Mouse (Mus musculus): ENCODE data around the gene Dcun1d1. TPM values are rescaled to one million over a fixed set of nuclear protein-coding genes. Genes with fewer than 3 reads are reported as not detected.

Gene Dcun1d1
- polyA plus RNA-seq, 1 experiment = 28.0 TPM

DNA sequence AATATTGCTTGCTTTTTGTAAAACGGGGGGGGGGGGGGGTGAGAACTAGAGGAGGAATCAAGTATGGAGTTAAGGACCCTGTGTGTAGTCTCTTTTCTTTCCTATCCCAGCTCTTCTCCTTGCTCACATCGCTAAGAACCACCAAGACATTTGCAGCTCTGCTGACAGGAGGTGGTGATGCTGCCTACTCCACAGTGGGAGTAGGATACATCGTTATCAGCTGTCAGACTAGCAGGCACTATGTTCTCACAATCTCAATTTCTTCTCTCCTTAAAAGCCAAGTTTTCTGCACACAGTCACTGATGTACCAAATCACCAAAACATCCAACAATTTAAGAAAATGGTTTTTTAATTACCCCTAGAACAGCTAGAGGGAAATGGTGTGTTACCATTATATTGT, 7.8 kb downstream of the Dcun1d1 start:
- no peak for TF ChIP-seq POLR2A (IDR thresholded peaks at IDR 0.05; ENCODE audit: borderline replicate concordance, control insufficient read depth, low read depth, low read length)
- TF ChIP-seq CTCF (IDR thresholded peaks at IDR 0.05; ENCODE audit: control insufficient read depth, insufficient read depth, low read length) = no peak
- H3K27ac ChIP-seq (ENCODE audit: control insufficient read depth, insufficient read depth, low read depth, low read length, poor library complexity) = no peak overlapping the region
- no peak overlapping the region for H3K4me3 ChIP-seq (replicated peaks; ENCODE audit: control insufficient read depth, low read depth, low read length)
- peaks cover 4% of the 10 kb centered on the region; the same call in 1 of the 2 replicates for H3K4me1 ChIP-seq (ENCODE audit: control insufficient read depth, insufficient read depth, low read length)
- 10% methylated on average over 3 of the region's 3 CpGs for WGBS

DNA sequence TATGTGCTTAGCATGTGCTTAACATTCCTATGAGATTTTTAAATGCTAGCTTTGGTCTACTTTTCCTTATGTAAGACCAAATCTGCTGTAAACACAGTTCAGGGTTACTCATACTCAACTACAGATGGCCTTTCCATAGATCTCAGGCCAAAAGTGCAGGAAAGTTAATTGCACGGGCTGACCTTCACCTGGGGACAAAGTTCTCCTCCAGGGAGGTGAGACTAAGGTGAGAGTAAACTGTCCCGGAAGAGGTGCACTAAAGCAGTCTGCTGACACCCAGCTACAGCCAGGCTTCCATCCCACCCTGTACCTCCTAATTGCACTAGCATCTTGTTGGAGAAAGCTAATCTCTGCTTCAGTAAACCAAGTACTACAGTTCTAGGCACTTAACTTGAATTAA, 11.4 kb downstream of the Dcun1d1 start:
- H3K4me1 ChIP-seq (ENCODE audit: control insufficient read depth, insufficient read depth, low read length) = peaks cover 5% of the 10 kb centered on the region; the same call in 1 of the 2 replicates
- H3K27ac ChIP-seq (ENCODE audit: control insufficient read depth, insufficient read depth, low read depth, low read length, poor library complexity) = no peak overlapping the region
- no peak overlapping the region for H3K4me3 ChIP-seq (replicated peaks; ENCODE audit: control insufficient read depth, low read depth, low read length)
- 54% methylated on average over 2 of the region's 2 CpGs for WGBS
- no peak for TF ChIP-seq CTCF (IDR thresholded peaks at IDR 0.05; ENCODE audit: control insufficient read depth, insufficient read depth, low read length)
- TF ChIP-seq POLR2A (IDR thresholded peaks at IDR 0.05; ENCODE audit: borderline replicate concordance, control insufficient read depth, low read depth, low read length) = no peak

DNA sequence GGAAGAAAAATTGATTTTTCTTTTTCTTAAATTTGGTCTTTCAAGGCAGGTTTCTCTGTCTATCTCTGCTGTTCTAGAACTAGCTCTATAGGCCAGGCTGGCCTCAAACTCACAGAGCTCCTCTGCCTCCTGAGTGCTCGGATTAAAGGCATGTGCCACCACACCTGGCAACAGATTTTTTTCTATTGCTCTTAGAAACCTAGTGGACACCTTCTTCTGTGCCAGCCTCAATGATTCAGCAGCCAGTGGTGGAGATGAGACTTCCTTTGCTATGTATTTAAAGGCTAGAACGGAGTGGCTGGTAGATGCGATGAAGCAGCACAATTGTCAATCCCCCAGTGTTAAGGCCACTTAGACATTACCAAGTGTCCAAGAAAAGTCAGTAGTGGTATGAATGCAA, 13.2 kb downstream of the Dcun1d1 start:
- WGBS = 22% methylated on average over 3 of the region's 3 CpGs
- no peak for TF ChIP-seq POLR2A (IDR thresholded peaks at IDR 0.05; ENCODE audit: borderline replicate concordance, control insufficient read depth, low read depth, low read length)
- no peak for TF ChIP-seq CTCF (IDR thresholded peaks at IDR 0.05; ENCODE audit: control insufficient read depth, insufficient read depth, low read length)
- no peak overlapping the region for H3K4me3 ChIP-seq (replicated peaks; ENCODE audit: control insufficient read depth, low read depth, low read length)
- H3K27ac ChIP-seq (ENCODE audit: control insufficient read depth, insufficient read depth, low read depth, low read length, poor library complexity) = peak overlapping the region; percentile 68; the same call in 1 of the 2 replicates
- H3K4me1 ChIP-seq (ENCODE audit: control insufficient read depth, insufficient read depth, low read length) = peaks cover 1% of the 10 kb centered on the region; the same call in 1 of the 2 replicates

DNA sequence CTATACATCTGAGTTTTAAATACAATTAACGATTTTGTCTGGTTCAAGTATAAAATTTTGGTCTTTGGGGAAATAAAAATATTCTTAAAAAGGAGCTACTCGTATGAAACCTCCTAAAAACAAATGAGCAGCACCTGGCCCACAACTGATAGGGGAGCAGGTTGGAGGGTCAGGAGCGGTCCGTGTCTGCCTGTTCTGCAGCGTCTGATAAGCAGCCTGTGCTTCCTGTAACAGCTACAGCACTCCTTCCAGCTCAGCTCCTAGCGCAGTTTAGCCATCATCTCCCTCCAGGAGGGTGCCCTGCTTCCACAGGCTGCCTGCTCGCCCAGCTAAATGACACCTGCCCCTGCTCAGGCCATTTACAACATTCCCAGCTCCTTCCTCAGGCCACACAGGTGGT, 13.8 kb downstream of the Dcun1d1 start:
- 9% methylated on average over 7 of the region's 7 CpGs for WGBS
- peak; percentile 79; the same call in 1 of the 2 replicates for TF ChIP-seq POLR2A (IDR thresholded peaks at IDR 0.05; ENCODE audit: borderline replicate concordance, control insufficient read depth, low read depth, low read length)
- no peak for TF ChIP-seq CTCF (IDR thresholded peaks at IDR 0.05; ENCODE audit: control insufficient read depth, insufficient read depth, low read length)
- peak overlapping the region; percentile 68 for H3K27ac ChIP-seq (ENCODE audit: control insufficient read depth, insufficient read depth, low read depth, low read length, poor library complexity)
- peaks cover 1% of the 10 kb centered on the region; the same call in 1 of the 2 replicates for H3K4me1 ChIP-seq (ENCODE audit: control insufficient read depth, insufficient read depth, low read length)
- no peak overlapping the region for H3K4me3 ChIP-seq (replicated peaks; ENCODE audit: control insufficient read depth, low read depth, low read length)

DNA sequence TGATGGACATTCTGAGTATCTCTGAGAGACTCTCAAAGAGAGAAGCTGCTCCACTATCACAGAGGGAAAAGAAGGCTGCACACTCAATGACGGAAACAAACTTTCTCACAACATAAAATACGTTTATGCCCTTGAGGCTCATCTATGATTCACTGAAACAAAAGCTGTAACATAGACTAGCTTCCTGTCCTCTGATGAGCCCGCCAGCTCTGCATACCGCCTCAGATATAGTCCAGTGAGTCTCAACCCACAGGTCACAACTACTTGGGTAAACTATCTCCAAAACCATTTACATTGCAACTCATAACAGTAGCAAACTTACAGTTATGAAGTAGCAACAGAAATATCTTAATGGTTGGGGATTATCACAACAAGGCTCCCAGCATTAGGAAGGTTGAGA, 14.7 kb downstream of the Dcun1d1 start:
- Histone ChIP-seq H3K4me1 (ENCODE audit: control insufficient read depth, insufficient read depth, low read length) (peaks cover 1% of the 10 kb centered on the region; the same call in 1 of the 2 replicates), H3K27ac (ENCODE audit: control insufficient read depth, insufficient read depth, low read depth, low read length, poor library complexity) (no peak overlapping the region), H3K4me3 (replicated peaks; ENCODE audit: control insufficient read depth, low read depth, low read length) (no peak overlapping the region)
- 35% methylated on average over 4 of the region's 4 CpGs for WGBS
- TF ChIP-seq CTCF (IDR thresholded peaks at IDR 0.05; ENCODE audit: control insufficient read depth, insufficient read depth, low read length) (no peak), POLR2A (IDR thresholded peaks at IDR 0.05; ENCODE audit: borderline replicate concordance, control insufficient read depth, low read depth, low read length) (no peak)

DNA sequence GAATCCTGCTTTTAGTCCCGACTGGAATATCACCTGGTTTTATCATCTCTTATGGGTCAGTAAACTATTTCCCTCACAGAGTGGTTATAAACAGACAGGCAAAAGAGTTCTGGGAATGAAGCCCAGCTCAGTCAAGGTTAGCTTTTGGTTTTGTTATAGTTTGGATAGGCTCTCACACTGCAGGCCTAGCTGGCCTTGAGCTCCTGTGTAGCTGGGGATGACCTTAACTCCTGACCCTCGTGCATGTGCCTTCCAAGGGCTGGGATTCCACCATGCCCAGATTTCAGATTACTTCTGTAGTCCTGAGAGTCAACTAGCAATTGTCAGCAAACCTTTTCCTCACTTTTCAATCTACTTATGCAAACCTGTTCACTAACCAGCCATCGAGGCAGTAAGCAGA, 19.0 kb downstream of the Dcun1d1 start:
- Histone ChIP-seq H3K27ac (ENCODE audit: control insufficient read depth, insufficient read depth, low read depth, low read length, poor library complexity) (no peak overlapping the region), H3K4me1 (ENCODE audit: control insufficient read depth, insufficient read depth, low read length) (peaks cover 1% of the 10 kb centered on the region; the same call in 1 of the 2 replicates), H3K4me3 (replicated peaks; ENCODE audit: control insufficient read depth, low read depth, low read length) (no peak overlapping the region)
- WGBS = 78% methylated on average over 3 of the region's 3 CpGs
- TF ChIP-seq CTCF (IDR thresholded peaks at IDR 0.05; ENCODE audit: control insufficient read depth, insufficient read depth, low read length) (no peak), POLR2A (IDR thresholded peaks at IDR 0.05; ENCODE audit: borderline replicate concordance, control insufficient read depth, low read depth, low read length) (no peak)

DNA sequence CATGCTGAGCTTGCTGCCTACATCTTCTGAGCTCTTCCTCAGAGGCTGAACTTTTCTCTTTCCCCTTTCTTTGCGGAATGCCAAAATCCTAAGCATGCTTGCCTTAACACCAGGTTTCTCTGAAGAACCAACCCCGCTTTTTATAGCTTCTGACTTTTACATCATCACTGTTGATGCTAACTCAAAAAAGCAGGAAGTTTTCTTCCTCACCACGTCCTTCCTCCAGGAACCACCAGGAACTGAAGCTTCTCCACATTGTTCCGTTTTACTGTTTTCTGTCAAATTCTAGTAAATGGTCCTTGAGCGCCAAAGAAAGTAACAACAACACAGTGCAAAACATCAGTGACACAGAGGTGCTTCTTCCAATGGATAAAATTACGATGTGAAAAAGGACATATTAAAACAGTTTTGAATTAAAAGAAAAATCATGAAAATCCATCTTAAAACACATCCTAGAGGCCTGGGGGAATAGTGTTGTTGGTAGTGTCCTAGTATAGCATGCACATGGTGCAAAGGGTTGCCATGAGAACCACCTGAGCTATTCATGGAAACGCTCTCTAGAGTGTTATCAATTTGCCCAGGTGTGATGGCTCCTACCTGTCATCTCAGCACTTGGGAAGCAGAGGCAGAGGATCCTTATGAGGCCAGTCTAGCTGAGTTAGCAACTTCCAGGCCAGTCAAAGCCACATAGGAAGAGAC, 28.1 kb downstream of the Dcun1d1 start:
- H3K4me3 ChIP-seq (replicated peaks; ENCODE audit: control insufficient read depth, low read depth, low read length) = no peak overlapping the region
- 21% methylated on average over 7 of the region's 7 CpGs for WGBS
- H3K27ac ChIP-seq (ENCODE audit: control insufficient read depth, insufficient read depth, low read depth, low read length, poor library complexity) = no peak overlapping the region
- peaks cover 2% of the 10 kb centered on the region for H3K4me1 ChIP-seq (ENCODE audit: control insufficient read depth, insufficient read depth, low read length)
- TF ChIP-seq CTCF (IDR thresholded peaks at IDR 0.05; ENCODE audit: control insufficient read depth, insufficient read depth, low read length) (no peak), POLR2A (IDR thresholded peaks at IDR 0.05; ENCODE audit: borderline replicate concordance, control insufficient read depth, low read depth, low read length) (no peak)

DNA sequence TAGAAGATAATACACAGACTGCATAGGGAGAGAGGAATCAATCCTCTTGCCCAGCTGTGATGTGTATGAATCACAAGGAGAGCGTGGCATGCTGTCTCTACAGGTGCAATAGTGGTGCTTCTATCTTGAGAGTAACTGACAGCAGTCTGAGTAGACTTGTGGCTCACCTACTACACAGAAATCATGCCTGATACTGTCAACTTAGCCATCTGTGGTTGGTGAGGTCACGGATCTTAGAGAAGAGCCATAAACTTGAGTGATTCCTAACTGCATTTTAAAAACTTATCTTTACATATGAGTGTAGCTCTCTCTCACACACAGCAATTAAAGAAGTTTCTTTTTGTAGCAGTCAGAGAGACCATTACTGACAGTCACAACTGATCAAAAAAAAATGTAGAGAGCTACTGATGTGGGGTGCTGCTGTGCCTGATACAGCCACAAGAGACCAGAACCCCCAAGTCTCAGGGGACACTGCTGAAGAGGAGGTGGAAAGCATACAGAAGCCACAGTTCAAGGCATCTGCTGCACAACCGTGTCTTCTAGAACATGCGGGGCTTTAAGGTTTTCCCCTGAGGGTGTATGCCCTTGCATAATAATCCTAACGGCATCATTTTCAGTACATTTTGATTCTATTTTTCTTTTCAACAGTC, 36.6 kb downstream of the Dcun1d1 start:
- TF ChIP-seq CTCF (IDR thresholded peaks at IDR 0.05; ENCODE audit: control insufficient read depth, insufficient read depth, low read length) (no peak), POLR2A (IDR thresholded peaks at IDR 0.05; ENCODE audit: borderline replicate concordance, control insufficient read depth, low read depth, low read length) (no peak)
- 62% methylated on average over 5 of the region's 5 CpGs for WGBS
- H3K4me1 ChIP-seq (ENCODE audit: control insufficient read depth, insufficient read depth, low read length) = peaks cover 3% of the 10 kb centered on the region; the same call in 1 of the 2 replicates
- H3K27ac ChIP-seq (ENCODE audit: control insufficient read depth, insufficient read depth, low read depth, low read length, poor library complexity) = peak overlapping the region; percentile 34; the same call in 1 of the 2 replicates
- H3K4me3 ChIP-seq (replicated peaks; ENCODE audit: control insufficient read depth, low read depth, low read length) = no peak overlapping the region

Data from bone marrow, adult 2 months (tissue).